Mouse (Mus musculus) embryonic fibroblast, embryonic 13.5 days (primary cell): ENCODE data around the gene Zfp831.

Source experiments
- CTCF ChIP-seq: IDR thresholded peaks from 2 replicates; pipeline ENCODE4 v1.5.1; 2011; ENCODE audit warnings: mild to moderate bottlenecking, control low read depth, low read length, moderate library complexity, borderline replicate concordance; ENCODE audit not compliant: insufficient read depth
- POLR2A ChIP-seq: IDR thresholded peaks from 2 replicates; pipeline ENCODE4 v1.6.1; 2011; ENCODE audit warnings: low read depth, mild to moderate bottlenecking, control low read depth, low read length, moderate library complexity

DNA sequence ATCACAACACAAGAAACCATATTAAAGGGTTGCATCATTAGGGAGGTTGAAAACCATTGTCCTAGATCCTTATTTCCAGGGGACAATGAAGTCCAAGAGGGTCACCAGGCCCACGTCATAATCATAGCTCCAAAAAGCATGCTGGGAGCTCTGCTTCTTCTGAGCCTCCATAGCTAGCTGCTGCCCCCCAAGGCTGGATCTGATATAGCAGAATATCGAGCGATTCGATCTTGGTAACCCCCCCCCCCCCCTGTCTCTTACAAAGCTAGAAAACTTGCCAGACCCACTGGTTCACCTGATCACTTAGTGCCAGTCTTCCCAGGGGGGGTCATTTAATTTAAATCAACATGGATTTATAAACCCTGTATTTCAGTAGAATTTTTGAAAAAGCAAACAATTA, 65.3 kb downstream of the Zfp831 start:
- TF ChIP-seq CTCF, result no peak
- TF ChIP-seq POLR2A, result no peak
